Mouse (Mus musculus): ENCODE measurements at regions not wholly inside any gene's neighbourhood (a gene's known extent, or its start where the extent isn't known, plus 50 kb on each side); places are given as distances from the start of the nearest gene placed in this dataset.

GRCm38 (mm10) chr16:73770440-73770856, 641.2 kb downstream of the Robo2 start:
- H3K36me3 ChIP-seq (ENCODE audit: insufficient read depth, low read length), result no peaks in the 10 kb centered on the region
- H3K9me3 ChIP-seq (ENCODE audit: low read length), result no peaks in the 10 kb centered on the region
- no peaks in the 10 kb centered on the region for H3K4me1 ChIP-seq (replicated peaks; ENCODE audit: low read depth, low read length)
- no peak overlapping the region for H3K4me3 ChIP-seq (replicated peaks; ENCODE audit: low read length)
- no peaks in the 10 kb centered on the region for H3K27me3 ChIP-seq (ENCODE audit: insufficient read depth, low read length)
- no peak for TF ChIP-seq POU5F1 (IDR thresholded peaks at IDR 0.05; ENCODE audit: borderline replicate concordance, low read length)
- no peak for TF ChIP-seq CTCF (conservative IDR thresholded peaks at IDR 0.05; ENCODE audit: low read length)
- no peak for TF ChIP-seq NANOG (IDR thresholded peaks at IDR 0.05; ENCODE audit: borderline replicate concordance, low read length)

- no peak for TF ChIP-seq POU5F1 (IDR thresholded peaks at IDR 0.05; ENCODE audit: borderline replicate concordance, low read length)
- no peak for TF ChIP-seq NANOG (IDR thresholded peaks at IDR 0.05; ENCODE audit: borderline replicate concordance, low read length)
- TF ChIP-seq CTCF (conservative IDR thresholded peaks at IDR 0.05; ENCODE audit: low read length), result no peak
- H3K9me3 ChIP-seq (ENCODE audit: low read length), result no peaks in the 10 kb centered on the region
- no peaks in the 10 kb centered on the region for H3K36me3 ChIP-seq (ENCODE audit: insufficient read depth, low read length)
- no peak overlapping the region for H3K4me3 ChIP-seq (replicated peaks; ENCODE audit: low read length)
- H3K27me3 ChIP-seq (ENCODE audit: insufficient read depth, low read length), result no peaks in the 10 kb centered on the region
- no peaks in the 10 kb centered on the region for H3K4me1 ChIP-seq (replicated peaks; ENCODE audit: low read depth, low read length)
These were observed 641.9 kb downstream of the Robo2 start for GRCm38 (mm10) chr16:73769729-73770128.

- no peaks in the 10 kb centered on the region for H3K36me3 ChIP-seq (ENCODE audit: insufficient read depth, low read length)
- H3K27me3 ChIP-seq (ENCODE audit: insufficient read depth, low read length), result no peaks in the 10 kb centered on the region
- no peaks in the 10 kb centered on the region for H3K9me3 ChIP-seq (ENCODE audit: low read length)
- H3K4me3 ChIP-seq (replicated peaks; ENCODE audit: low read length), result no peak overlapping the region
- TF ChIP-seq POU5F1 (IDR thresholded peaks at IDR 0.05; ENCODE audit: borderline replicate concordance, low read length) (no peak), NANOG (IDR thresholded peaks at IDR 0.05; ENCODE audit: borderline replicate concordance, low read length) (no peak), CTCF (conservative IDR thresholded peaks at IDR 0.05; ENCODE audit: low read length) (no peak)
- H3K4me1 ChIP-seq (replicated peaks; ENCODE audit: low read depth, low read length), result no peaks in the 10 kb centered on the region
These were observed 642.9 kb downstream of the Robo2 start for GRCm38 (mm10) chr16:73768706-73769105.

GRCm38 (mm10) chr16:73765184-73765583, 646.4 kb downstream of the Robo2 start:
- TF ChIP-seq POU5F1 (IDR thresholded peaks at IDR 0.05; ENCODE audit: borderline replicate concordance, low read length), result no peak
- Histone ChIP-seq H3K36me3 (ENCODE audit: insufficient read depth, low read length) (no peaks in the 10 kb centered on the region), H3K27me3 (ENCODE audit: insufficient read depth, low read length) (no peaks in the 10 kb centered on the region), H3K9me3 (ENCODE audit: low read length) (no peaks in the 10 kb centered on the region), H3K4me1 (replicated peaks; ENCODE audit: low read depth, low read length) (no peaks in the 10 kb centered on the region), H3K4me3 (replicated peaks; ENCODE audit: low read length) (no peak overlapping the region)

DNA sequence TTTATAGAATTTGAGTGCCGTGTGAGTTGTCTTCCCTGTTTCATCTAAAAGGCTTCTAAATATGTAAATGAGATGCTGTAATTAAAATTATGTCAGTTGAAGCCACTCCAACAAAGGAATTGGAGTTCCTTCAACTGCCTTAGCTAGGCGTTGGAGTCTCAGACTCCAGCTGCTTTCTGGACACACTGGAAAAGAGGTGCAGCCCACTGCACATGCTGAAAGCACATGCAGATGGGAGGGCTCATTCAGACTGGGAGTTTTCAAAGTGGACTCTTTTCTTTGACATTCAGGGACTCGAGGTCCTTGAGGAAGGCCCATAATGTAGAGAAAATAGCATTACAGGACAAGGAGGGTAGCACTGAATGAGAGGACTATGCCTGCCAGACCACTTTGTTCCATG, 650.7 kb downstream of the Robo2 start:
- no peaks in the 10 kb centered on the region for H3K4me1 ChIP-seq (replicated peaks; ENCODE audit: low read depth, low read length)
- no peaks in the 10 kb centered on the region for H3K27me3 ChIP-seq (ENCODE audit: insufficient read depth, low read length)
- H3K36me3 ChIP-seq (ENCODE audit: insufficient read depth, low read length), result no peaks in the 10 kb centered on the region
- TF ChIP-seq NANOG (IDR thresholded peaks at IDR 0.05; ENCODE audit: borderline replicate concordance, low read length) (no peak), POU5F1 (IDR thresholded peaks at IDR 0.05; ENCODE audit: borderline replicate concordance, low read length) (no peak), CTCF (conservative IDR thresholded peaks at IDR 0.05; ENCODE audit: low read length) (no peak)
- no peak overlapping the region for H3K4me3 ChIP-seq (replicated peaks; ENCODE audit: low read length)
- H3K9me3 ChIP-seq (ENCODE audit: low read length), result no peaks in the 10 kb centered on the region

DNA sequence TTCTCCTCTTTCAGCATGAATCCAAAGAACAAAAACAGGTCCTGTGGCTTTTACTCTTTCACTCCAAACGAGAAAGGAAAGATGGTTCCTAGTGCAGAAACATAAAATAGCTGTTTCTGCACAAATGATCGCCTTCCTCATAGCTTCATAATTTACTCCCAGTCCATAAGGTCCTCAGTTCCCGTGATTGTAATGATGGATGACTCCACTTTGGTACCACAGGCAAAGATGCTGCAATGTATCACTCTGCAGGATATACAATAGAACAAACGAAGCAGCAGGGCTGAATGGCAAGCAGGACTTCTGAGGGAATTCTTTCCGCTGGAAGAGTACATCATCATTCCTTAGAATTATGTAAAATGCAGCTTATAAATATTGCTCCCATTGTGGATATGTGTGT, 652.8 kb downstream of the Robo2 start:
- Histone ChIP-seq H3K36me3 (ENCODE audit: insufficient read depth, low read length) (no peaks in the 10 kb centered on the region), H3K9me3 (ENCODE audit: low read length) (no peaks in the 10 kb centered on the region), H3K4me1 (replicated peaks; ENCODE audit: low read depth, low read length) (no peaks in the 10 kb centered on the region), H3K27me3 (ENCODE audit: insufficient read depth, low read length) (no peaks in the 10 kb centered on the region), H3K4me3 (replicated peaks; ENCODE audit: low read length) (no peak overlapping the region)
- TF ChIP-seq POU5F1 (IDR thresholded peaks at IDR 0.05; ENCODE audit: borderline replicate concordance, low read length) (no peak), CTCF (conservative IDR thresholded peaks at IDR 0.05; ENCODE audit: low read length) (no peak), NANOG (IDR thresholded peaks at IDR 0.05; ENCODE audit: borderline replicate concordance, low read length) (no peak)

DNA sequence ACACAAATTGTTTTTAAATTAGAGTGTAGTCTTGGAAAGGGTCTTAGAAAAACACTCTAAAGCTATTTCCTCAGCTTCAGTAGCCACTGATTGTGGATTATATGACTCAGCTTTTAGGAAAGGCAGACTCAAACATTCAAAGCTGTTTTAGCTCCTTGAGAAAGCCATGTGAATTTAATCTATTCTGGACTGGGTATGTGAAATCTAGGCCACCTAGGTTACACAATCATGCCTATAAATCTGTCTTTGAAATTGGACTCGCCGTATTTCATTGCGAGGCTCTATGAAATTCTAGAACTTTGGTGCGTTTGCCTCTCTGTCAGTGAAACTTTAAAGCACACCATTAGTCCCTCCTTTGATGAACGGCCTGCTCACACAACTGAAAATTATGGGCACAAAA, 657.3 kb downstream of the Robo2 start:
- no peaks in the 10 kb centered on the region for H3K9me3 ChIP-seq (ENCODE audit: low read length)
- H3K4me1 ChIP-seq (replicated peaks; ENCODE audit: low read depth, low read length), result no peaks in the 10 kb centered on the region
- TF ChIP-seq POU5F1 (IDR thresholded peaks at IDR 0.05; ENCODE audit: borderline replicate concordance, low read length), result no peak
- no peak for TF ChIP-seq CTCF (conservative IDR thresholded peaks at IDR 0.05; ENCODE audit: low read length)
- no peak for TF ChIP-seq NANOG (IDR thresholded peaks at IDR 0.05; ENCODE audit: borderline replicate concordance, low read length)
- no peak overlapping the region for H3K4me3 ChIP-seq (replicated peaks; ENCODE audit: low read length)
- no peaks in the 10 kb centered on the region for H3K36me3 ChIP-seq (ENCODE audit: insufficient read depth, low read length)
- no peaks in the 10 kb centered on the region for H3K27me3 ChIP-seq (ENCODE audit: insufficient read depth, low read length)

DNA sequence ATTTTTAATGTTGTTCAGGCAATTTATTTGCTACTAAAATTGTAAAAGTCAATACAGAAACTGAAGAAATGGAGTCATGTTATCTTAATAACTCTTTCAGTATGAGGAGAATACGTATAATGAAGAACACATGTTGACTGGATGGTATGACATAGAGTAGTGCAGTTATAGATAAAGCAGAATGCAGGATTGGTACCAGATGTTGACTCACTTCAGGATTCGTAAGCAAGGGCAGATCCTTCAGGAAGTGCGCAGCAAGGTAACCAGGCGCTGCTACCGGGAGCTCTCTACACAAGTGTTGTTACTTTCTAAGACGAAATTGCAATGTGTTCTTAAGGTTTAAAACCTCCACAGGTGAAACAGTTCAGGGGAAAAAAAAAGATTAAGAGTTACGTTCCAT, 683.3 kb downstream of the Robo2 start:
- TF ChIP-seq POU5F1 (IDR thresholded peaks at IDR 0.05; ENCODE audit: borderline replicate concordance, low read length) (no peak), CTCF (conservative IDR thresholded peaks at IDR 0.05; ENCODE audit: low read length) (no peak), NANOG (IDR thresholded peaks at IDR 0.05; ENCODE audit: borderline replicate concordance, low read length) (no peak)
- H3K4me3 ChIP-seq (replicated peaks; ENCODE audit: low read length), result no peak overlapping the region
- no peaks in the 10 kb centered on the region for H3K4me1 ChIP-seq (replicated peaks; ENCODE audit: low read depth, low read length)
- no peaks in the 10 kb centered on the region for H3K27me3 ChIP-seq (ENCODE audit: insufficient read depth, low read length)
- H3K9me3 ChIP-seq (ENCODE audit: low read length), result no peaks in the 10 kb centered on the region
- H3K36me3 ChIP-seq (ENCODE audit: insufficient read depth, low read length), result no peaks in the 10 kb centered on the region

DNA sequence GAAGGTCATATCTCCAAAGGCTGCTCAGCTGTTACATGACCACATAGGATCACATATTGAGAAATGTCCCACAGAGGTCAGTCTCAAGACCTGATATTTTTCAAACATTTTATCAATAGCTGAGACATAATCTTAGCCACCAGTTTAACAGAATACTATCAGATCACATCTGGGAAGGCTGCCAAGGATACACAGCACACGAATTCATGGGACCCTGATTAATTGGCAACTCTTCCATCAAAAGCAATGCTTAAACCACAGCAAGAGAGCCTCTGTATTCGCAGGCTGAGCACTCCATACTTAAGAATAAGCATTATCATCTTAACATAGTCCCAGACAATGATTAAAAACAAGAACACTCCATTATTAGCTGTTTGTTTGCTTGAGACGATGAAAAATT, 691.9 kb downstream of the Robo2 start:
- no peaks in the 10 kb centered on the region for H3K9me3 ChIP-seq (ENCODE audit: low read length)

More for the DNA sequence above, 691.9 kb downstream of the Robo2 start:
- TF ChIP-seq POU5F1 (IDR thresholded peaks at IDR 0.05; ENCODE audit: borderline replicate concordance, low read length) (no peak), CTCF (conservative IDR thresholded peaks at IDR 0.05; ENCODE audit: low read length) (no peak), NANOG (IDR thresholded peaks at IDR 0.05; ENCODE audit: borderline replicate concordance, low read length) (no peak)
- Histone ChIP-seq H3K4me1 (replicated peaks; ENCODE audit: low read depth, low read length) (no peaks in the 10 kb centered on the region), H3K36me3 (ENCODE audit: insufficient read depth, low read length) (no peaks in the 10 kb centered on the region), H3K4me3 (replicated peaks; ENCODE audit: low read length) (no peak overlapping the region), H3K27me3 (ENCODE audit: insufficient read depth, low read length) (no peaks in the 10 kb centered on the region)

Data from E14TG2a.4 (cell line).